Mouse (Mus musculus): ENCODE data around the gene Rps6ka2. TPM values are rescaled to one million over a fixed set of nuclear protein-coding genes. Genes with fewer than 3 reads are reported as not detected.

Gene Rps6ka2
- polyA plus RNA-seq, 1 experiment: not detected

GRCm38 (mm10) chr17:7258748-7259359 is 88.9 kb downstream of the Rps6ka2 start:
- 82% methylated on average over 15 of the region's 15 CpGs for WGBS
- Histone ChIP-seq H3K4me1 (ENCODE audit: control insufficient read depth, insufficient read depth, low read length) (peaks cover 2% of the 10 kb centered on the region; the same call in 1 of the 2 replicates), H3K27ac (ENCODE audit: insufficient read depth, low read depth, low read length) (no peak overlapping the region), H3K4me3 (ENCODE audit: insufficient read depth, low read depth, low read length) (no peak overlapping the region)
- TF ChIP-seq POLR2A (IDR thresholded peaks at IDR 0.05; ENCODE audit: insufficient read depth, low read depth, low read length) (no peak), CTCF (IDR thresholded peaks at IDR 0.05; ENCODE audit: insufficient read depth, low read depth, low read length) (no peak)

DNA sequence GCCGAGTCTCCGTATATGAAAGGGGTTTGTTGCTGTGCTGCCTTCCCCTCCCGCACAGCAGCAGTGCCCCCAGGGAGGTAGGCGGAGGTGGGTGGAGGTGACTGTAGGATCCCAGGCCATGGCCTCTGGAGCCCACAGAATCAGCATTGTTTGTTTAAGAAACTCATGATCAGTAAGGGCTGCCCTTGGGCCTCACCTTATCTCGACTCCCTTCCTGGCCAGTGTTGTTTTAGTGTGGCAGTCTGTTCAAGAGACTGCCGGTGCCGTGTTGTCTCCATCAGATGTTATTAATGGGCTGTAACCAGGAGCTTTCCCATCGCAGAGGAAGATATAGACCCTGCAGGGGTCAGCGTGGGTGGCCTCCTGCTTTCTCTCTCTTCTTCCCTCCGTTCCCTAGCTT is 90.4 kb downstream of the Rps6ka2 start:
- H3K4me3 ChIP-seq (ENCODE audit: insufficient read depth, low read depth, low read length): no peak overlapping the region
- no peak overlapping the region for H3K27ac ChIP-seq (ENCODE audit: insufficient read depth, low read depth, low read length)
- TF ChIP-seq CTCF (IDR thresholded peaks at IDR 0.05; ENCODE audit: insufficient read depth, low read depth, low read length): no peak
- peaks cover 4% of the 10 kb centered on the region; the same call in 1 of the 2 replicates for H3K4me1 ChIP-seq (ENCODE audit: control insufficient read depth, insufficient read depth, low read length)
- WGBS: 81% methylated on average over 10 of the region's 10 CpGs

DNA sequence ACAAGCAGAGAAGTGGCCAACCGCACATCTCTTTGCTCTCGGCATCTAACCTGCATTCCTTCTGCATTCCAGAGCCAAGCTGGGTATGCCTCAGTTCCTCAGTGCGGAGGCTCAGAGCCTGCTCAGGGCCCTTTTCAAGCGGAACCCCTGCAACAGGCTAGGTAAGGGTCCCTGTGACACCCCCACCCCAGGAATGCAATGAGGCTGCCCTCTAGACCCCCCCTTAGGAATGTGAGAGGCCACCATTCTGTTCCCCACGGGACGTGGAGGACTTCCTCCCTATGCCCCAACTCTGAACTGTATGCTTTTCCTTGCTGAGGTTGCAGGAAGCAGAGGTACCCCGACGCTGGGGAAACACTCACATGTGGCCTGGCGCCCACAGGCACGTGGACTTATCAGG is 92.1 kb downstream of the Rps6ka2 start:
- 78% methylated on average over 10 of the region's 10 CpGs for whole genome bisulfite sequencing
- Histone ChIP-seq H3K4me1 (ENCODE audit: control insufficient read depth, insufficient read depth, low read length) (peaks cover 13% of the 10 kb centered on the region), H3K4me3 (ENCODE audit: insufficient read depth, low read depth, low read length) (no peak overlapping the region), H3K27ac (ENCODE audit: insufficient read depth, low read depth, low read length) (no peak overlapping the region)
- TF ChIP-seq POLR2A (IDR thresholded peaks at IDR 0.05; ENCODE audit: insufficient read depth, low read depth, low read length) (no peak), CTCF (IDR thresholded peaks at IDR 0.05; ENCODE audit: insufficient read depth, low read depth, low read length) (no peak)

DNA sequence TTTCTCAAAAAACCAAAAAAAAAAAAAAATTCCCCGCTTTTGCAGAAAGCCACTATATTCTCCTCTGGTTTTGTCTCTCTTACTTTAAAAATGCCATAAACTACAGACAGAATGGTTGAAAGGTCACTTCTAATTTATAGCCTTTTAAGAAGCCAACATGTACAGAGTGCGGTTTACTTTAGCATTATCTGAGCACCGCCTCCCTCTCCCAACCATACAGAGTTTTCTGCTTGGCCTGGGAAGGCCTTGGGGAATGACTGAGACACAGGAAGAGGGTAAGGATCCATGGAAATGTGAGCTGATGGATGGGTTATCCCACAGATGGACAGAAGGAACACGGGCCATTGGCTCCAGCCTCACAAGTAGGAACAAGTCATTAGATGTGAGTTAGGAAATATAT is 92.7 kb downstream of the Rps6ka2 start:
- Histone ChIP-seq H3K4me3 (ENCODE audit: insufficient read depth, low read depth, low read length) (no peak overlapping the region), H3K27ac (ENCODE audit: insufficient read depth, low read depth, low read length) (no peak overlapping the region), H3K4me1 (ENCODE audit: control insufficient read depth, insufficient read depth, low read length) (peaks cover 15% of the 10 kb centered on the region)
- no peak for TF ChIP-seq CTCF (IDR thresholded peaks at IDR 0.05; ENCODE audit: insufficient read depth, low read depth, low read length)
- no peak for TF ChIP-seq POLR2A (IDR thresholded peaks at IDR 0.05; ENCODE audit: insufficient read depth, low read depth, low read length)
- 97% methylated on average over 4 of the region's 4 CpGs for WGBS

- Histone ChIP-seq H3K4me3 (ENCODE audit: insufficient read depth, low read depth, low read length) (no peak overlapping the region), H3K27ac (ENCODE audit: insufficient read depth, low read depth, low read length) (no peak overlapping the region), H3K4me1 (ENCODE audit: control insufficient read depth, insufficient read depth, low read length) (peaks cover 22% of the 10 kb centered on the region)
- 90% methylated on average over 5 of the region's 5 CpGs for WGBS
- TF ChIP-seq POLR2A (IDR thresholded peaks at IDR 0.05; ENCODE audit: insufficient read depth, low read depth, low read length) (no peak), CTCF (IDR thresholded peaks at IDR 0.05; ENCODE audit: insufficient read depth, low read depth, low read length) (no peak)
These were observed 94.7 kb downstream of the Rps6ka2 start for GRCm38 (mm10) chr17:7264610-7265009.

- TF ChIP-seq CTCF (IDR thresholded peaks at IDR 0.05; ENCODE audit: insufficient read depth, low read depth, low read length) (no peak), POLR2A (IDR thresholded peaks at IDR 0.05; ENCODE audit: insufficient read depth, low read depth, low read length) (no peak)
- peaks cover 26% of the 10 kb centered on the region for H3K4me1 ChIP-seq (ENCODE audit: control insufficient read depth, insufficient read depth, low read length)
- H3K4me3 ChIP-seq (ENCODE audit: insufficient read depth, low read depth, low read length): no peak overlapping the region
- no peak overlapping the region for H3K27ac ChIP-seq (ENCODE audit: insufficient read depth, low read depth, low read length)
- WGBS: 85% methylated on average over 4 of the region's 4 CpGs
These were observed 95.4 kb downstream of the Rps6ka2 start for GRCm38 (mm10) chr17:7265291-7265690.

DNA sequence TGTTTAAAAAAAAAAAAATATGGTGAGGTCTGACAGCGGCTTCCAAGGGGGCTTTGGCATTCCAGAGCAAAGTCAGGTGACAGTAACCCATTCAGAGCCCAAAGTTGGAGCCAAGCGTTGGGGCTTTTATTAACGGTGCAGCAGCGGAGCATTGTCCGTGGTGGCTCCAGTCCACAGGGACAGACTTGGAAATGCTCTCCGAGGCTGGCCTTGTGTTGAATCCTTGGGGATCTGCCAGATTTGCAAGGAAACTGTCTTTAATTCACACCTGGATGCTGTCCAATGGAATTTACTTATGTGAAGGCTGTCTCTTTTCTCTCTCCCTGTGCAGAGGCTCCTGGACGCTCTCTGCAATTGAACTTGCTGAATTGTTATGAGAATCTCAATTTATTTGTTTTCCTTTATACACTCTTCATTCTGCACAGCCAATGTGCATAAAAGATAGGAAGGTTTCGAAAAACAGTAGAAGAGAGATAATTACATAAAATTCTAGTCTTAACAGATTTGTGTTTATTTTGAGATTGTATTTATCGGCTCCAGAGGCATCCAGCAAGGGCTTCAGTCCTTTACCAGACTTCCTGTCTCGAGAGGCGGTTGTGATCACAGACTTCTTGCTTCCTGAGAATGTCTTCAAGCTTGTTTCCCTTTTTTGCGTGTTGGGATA is 95.9 kb downstream of the Rps6ka2 start:
- Histone ChIP-seq H3K4me3 (ENCODE audit: insufficient read depth, low read depth, low read length) (no peak overlapping the region), H3K27ac (ENCODE audit: insufficient read depth, low read depth, low read length) (no peak overlapping the region), H3K4me1 (ENCODE audit: control insufficient read depth, insufficient read depth, low read length) (peaks cover 30% of the 10 kb centered on the region)
- TF ChIP-seq CTCF (IDR thresholded peaks at IDR 0.05; ENCODE audit: insufficient read depth, low read depth, low read length) (no peak), POLR2A (IDR thresholded peaks at IDR 0.05; ENCODE audit: insufficient read depth, low read depth, low read length) (no peak)
- 52% methylated on average over 12 of the region's 12 CpGs for WGBS

GRCm38 (mm10) chr17:7267843-7268242 is 97.9 kb downstream of the Rps6ka2 start:
- no peak overlapping the region for H3K4me3 ChIP-seq (ENCODE audit: insufficient read depth, low read depth, low read length)
- peaks cover 45% of the 10 kb centered on the region for H3K4me1 ChIP-seq (ENCODE audit: control insufficient read depth, insufficient read depth, low read length)
- no peak for TF ChIP-seq POLR2A (IDR thresholded peaks at IDR 0.05; ENCODE audit: insufficient read depth, low read depth, low read length)
- TF ChIP-seq CTCF (IDR thresholded peaks at IDR 0.05; ENCODE audit: insufficient read depth, low read depth, low read length): no peak
- H3K27ac ChIP-seq (ENCODE audit: insufficient read depth, low read depth, low read length): no peak overlapping the region
- WGBS: 89% methylated on average over 2 of the region's 2 CpGs

GRCm38 (mm10) chr17:7269151-7269806 is 99.4 kb downstream of the Rps6ka2 start:
- no peak overlapping the region for H3K27ac ChIP-seq (ENCODE audit: insufficient read depth, low read depth, low read length)
- H3K4me1 ChIP-seq (ENCODE audit: control insufficient read depth, insufficient read depth, low read length): peaks cover 57% of the 10 kb centered on the region
- TF ChIP-seq POLR2A (IDR thresholded peaks at IDR 0.05; ENCODE audit: insufficient read depth, low read depth, low read length) (no peak), CTCF (IDR thresholded peaks at IDR 0.05; ENCODE audit: insufficient read depth, low read depth, low read length) (no peak)
- no peak overlapping the region for H3K4me3 ChIP-seq (ENCODE audit: insufficient read depth, low read depth, low read length)
- WGBS: 57% methylated on average over 12 of the region's 12 CpGs

All from olfactory bulb, adult 2 months (tissue).